Mouse (Mus musculus): Measurements from ENCODE around the gene Celsr2. TPM values are rescaled to one million over a fixed set of nuclear protein-coding genes. Genes with fewer than 3 reads are reported as not detected.

Gene Celsr2
- 10 to 100 TPM; 15.3 to 25.8 TPM for total RNA-seq (2021)
- long read RNA-seq, experiment 1, partial matches to known transcripts, result 0 of 1 reads
- long read RNA-seq, experiment 1, other reads (novel, unspliced or antisense), result 1 of 1 reads
- long read RNA-seq, experiment 2, partial matches to known transcripts, result 0 of 1 reads
- long read RNA-seq, experiment 2, other reads (novel, unspliced or antisense), result 1 of 1 reads

- no peak for DNase-seq (ENCODE audit: low spot score in 2 of 2)
These were observed at the start of gene Celsr2 for GRCm38 (mm10) chr3:108414857-108415830. TSS of gene Celsr2 (minus strand) at chr3:108415552.

- no peak for DNase-seq (ENCODE audit: low spot score in 2 of 2)
These were observed 43.5 kb upstream of the Celsr2 start for GRCm38 (mm10) chr3:108458866-108459265.

DNA sequence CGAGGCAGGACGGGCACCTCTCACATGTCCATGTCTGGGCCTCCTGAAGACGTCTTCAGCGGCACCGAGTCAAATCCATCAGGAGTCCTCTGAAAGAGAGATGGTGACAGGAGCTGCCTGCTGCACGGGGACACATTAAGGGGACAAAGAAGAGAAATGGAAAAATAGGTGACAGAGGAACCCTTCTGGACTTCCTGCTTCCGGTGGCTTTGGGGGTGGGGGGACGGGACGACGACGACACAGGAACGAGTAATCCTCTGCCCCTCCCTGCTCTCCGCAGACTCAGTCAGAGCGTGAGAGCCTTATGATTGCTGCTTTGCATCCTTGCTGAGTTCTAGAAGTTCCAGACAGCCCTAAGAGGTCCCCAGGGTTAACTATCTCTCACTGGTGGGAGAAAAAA lies 43.0 kb upstream of the Celsr2 start:
- DNase-seq (ENCODE audit: low spot score in 2 of 2), result no peak

- no peak for DNase-seq (ENCODE audit: low spot score in 2 of 2)
These were observed 38.8 kb upstream of the Celsr2 start for GRCm38 (mm10) chr3:108454172-108454571.

GRCm38 (mm10) chr3:108451969-108452368 lies 36.6 kb upstream of the Celsr2 start:
- no peak for DNase-seq (ENCODE audit: low spot score in 2 of 2)

GRCm38 (mm10) chr3:108445366-108445705 lies 30.0 kb upstream of the Celsr2 start:
- DNase-seq (ENCODE audit: low spot score in 2 of 2), result no peak

- peak; percentile 69 to 83 for DNase-seq (ENCODE audit: low spot score in 2 of 2)
These were observed 29.5 kb upstream of the Celsr2 start, which contains the start of gene Sars for GRCm38 (mm10) chr3:108444698-108445365. TSS of gene Sars (minus strand) at chr3:108445209.

GRCm38 (mm10) chr3:108444029-108444428 lies 28.7 kb upstream of the Celsr2 start:
- DNase-seq (ENCODE audit: low spot score in 2 of 2), result no peak

- no peak for DNase-seq (ENCODE audit: low spot score in 2 of 2)
These were observed 21.0 kb upstream of the Celsr2 start for GRCm38 (mm10) chr3:108436380-108436714.

- DNase-seq (ENCODE audit: low spot score in 2 of 2), result no peak
These were observed 20.5 kb upstream of the Celsr2 start for GRCm38 (mm10) chr3:108435701-108436379.

- DNase-seq (ENCODE audit: low spot score in 2 of 2), result no peak
These were observed 18.6 kb upstream of the Celsr2 start for GRCm38 (mm10) chr3:108433881-108434495.

DNA sequence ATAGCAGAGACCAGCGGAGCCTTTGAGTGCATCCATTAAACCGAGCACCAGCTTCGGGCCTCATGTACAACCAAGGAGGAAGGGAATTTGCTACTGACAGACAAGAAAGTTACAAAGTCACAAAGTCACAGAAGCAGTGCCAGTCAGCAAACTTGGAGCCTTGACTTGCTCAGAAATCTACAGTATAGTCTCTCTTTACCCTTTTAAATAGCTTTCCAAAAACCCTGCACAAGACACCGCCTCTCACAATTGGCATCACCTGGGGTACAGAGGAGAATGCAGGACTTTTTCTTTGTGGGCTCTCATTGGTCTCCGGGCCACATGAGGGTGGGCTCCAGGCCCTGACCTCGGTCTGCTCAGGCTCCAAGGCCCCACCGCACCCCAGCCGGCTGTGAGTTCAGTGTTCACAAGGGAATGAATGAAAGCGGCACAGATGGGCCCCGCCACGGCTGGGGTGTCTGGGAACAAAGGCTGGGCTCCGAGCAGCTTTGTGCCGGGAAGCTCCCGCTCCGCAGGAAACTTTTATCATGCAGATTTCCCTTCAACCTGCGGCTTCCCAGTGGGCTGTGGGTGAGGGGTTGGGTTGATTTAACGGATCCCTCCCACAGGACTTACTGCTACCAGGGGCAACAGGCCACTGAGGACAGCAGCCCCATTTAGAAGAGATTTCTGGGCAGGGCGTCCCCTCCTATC lies 18.0 kb upstream of the Celsr2 start:
- no peak for DNase-seq (ENCODE audit: low spot score in 2 of 2)

DNA sequence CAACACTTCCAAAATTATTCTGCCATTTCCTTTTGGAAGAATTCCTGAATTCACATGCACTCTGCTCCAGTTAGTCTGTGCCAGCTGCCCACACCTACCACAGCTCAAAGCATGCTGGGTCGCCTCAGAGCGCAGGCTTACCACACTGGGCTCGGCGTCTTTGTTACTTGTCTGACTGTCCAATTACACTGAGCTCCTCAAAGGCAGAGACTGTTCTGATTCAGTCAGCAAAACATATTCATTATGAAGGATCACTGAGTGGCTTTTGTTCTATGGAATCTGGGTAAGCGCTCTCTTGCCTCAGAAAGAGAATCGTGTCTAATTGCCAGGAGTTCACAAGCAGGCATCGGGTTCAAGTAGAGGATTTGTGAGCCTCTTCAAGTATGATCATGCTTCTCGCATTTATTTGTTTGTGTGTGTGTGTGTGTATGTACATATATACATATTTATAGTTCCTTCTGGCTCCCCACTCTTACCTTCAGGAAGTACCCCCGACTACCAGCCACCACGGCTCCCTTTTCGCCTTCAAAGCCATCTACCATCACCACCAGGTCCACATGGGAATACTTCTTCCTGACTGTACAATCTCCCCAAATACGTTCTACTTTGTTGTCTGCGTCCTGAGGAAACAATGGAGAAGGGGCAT lies 17.3 kb upstream of the Celsr2 start:
- DNase-seq (ENCODE audit: low spot score in 2 of 2), result no peak

DNA sequence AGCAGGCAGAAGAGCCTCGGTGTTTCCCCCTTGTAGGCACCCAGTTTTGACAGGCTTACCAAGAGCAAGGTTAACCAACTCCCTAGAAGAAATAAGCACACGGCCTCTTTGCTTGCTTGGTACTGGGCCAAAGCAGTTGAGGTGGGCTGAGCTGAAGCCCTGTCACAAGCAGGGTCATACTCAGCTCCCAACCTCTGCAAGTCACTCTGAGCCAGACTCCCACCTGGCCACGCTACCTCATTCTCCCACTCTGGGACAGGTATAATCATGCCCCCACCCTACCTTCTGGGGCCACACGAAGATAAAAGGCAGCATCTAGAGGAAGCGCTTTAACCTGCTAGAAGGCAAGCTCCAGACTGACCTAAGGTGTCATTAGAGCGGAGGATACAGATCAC lies 10.3 kb upstream of the Celsr2 start:
- DNase-seq (ENCODE audit: low spot score in 2 of 2), result no peak

DNA sequence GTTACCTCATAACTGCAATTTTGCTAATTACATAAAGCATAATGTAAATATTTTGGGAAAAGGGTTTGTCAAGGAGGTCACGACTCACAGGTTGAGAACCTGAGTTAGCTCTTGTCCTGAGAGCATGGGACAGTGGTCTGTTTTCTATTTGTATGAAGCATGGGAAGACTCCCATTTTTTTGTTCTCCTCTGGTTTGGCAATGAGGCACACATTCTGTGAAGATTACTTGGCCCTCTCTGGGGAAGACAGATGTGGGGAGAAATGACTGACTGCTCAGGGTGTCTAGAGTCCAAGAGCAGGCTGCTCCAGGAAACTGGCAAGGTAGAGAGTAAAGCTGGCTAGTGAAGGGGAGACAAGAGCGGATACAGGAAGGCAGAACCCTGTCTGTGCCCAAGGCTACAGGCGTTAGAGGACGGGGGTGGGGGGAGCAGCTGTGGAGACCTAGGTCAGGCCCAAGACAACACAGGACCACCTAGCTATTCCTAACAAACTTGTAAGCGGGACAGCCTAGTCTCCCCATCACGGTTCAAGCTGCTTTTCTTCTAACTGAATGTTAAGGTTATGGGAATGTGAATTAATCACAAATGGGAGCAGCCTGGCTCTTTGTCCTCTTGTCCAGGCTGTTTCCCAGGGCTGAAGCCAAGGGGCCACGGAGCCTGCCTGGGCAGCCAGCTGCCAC lies 9.7 kb upstream of the Celsr2 start:
- no peak for DNase-seq (ENCODE audit: low spot score in 2 of 2)

- no peak for DNase-seq (ENCODE audit: low spot score in 2 of 2)
These were observed 8.8 kb upstream of the Celsr2 start for GRCm38 (mm10) chr3:108423844-108424801.

DNA sequence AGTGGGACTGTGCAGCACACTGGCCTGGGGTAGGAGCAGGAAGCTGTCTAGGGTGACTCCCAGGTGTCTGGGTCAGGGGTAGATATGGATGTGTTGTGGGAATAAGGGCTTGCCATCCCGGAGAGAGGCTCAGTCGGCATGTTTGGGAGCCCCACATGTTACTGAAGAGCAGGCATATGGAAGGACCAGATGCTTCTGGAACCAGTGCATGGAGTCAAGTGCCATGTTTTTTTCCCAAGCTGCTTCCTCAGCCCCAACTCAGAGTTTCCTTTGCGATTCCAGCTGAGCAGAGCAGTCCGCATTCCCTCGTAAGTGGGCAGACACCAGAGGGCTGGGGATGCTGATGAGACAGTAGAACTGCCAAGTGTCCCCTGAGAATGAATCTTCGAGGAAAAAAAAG lies 7.7 kb upstream of the Celsr2 start:
- no peak for DNase-seq (ENCODE audit: low spot score in 2 of 2)

GRCm38 (mm10) chr3:108415831-108416223 lies 475 bp upstream of the Celsr2 start:
- peak; percentile 32 to 36 for DNase-seq (ENCODE audit: low spot score in 2 of 2)

Data from adrenal gland, postnatal 4 days (tissue).